Mouse (Mus musculus): ENCODE measurements around the gene Eml1. TPM values are rescaled to one million over a fixed set of nuclear protein-coding genes. Genes with fewer than 3 reads are reported as not detected.
"Not testable (repeated sequence)": the region's sequence is repeated elsewhere in the genome, so short reads cannot be mapped to it uniquely, and the experiment has no call there.

Eml1 gene
- polyA plus RNA-seq, 1 experiment: 4.7 TPM

- Histone ChIP-seq H3K4me1 (ENCODE audit: control insufficient read depth, insufficient read depth, low read length) (no peaks in the 10 kb centered on the region; the same call in 1 of the 2 replicates), H3K27ac (ENCODE audit: control insufficient read depth, insufficient read depth, low read depth, low read length, poor library complexity) (no peak overlapping the region), H3K4me3 (replicated peaks; ENCODE audit: control insufficient read depth, low read depth, low read length) (no peak overlapping the region)
- 66% methylated on average over 10 of the region's 10 CpGs for WGBS
- TF ChIP-seq CTCF (IDR thresholded peaks at IDR 0.05; ENCODE audit: control insufficient read depth, insufficient read depth, low read length) (no peak), POLR2A (IDR thresholded peaks at IDR 0.05; ENCODE audit: borderline replicate concordance, control insufficient read depth, low read depth, low read length) (no peak)
Measured at GRCm38 (mm10) chr12:108503064-108503463, 132.3 kb downstream of the Eml1 start.

DNA sequence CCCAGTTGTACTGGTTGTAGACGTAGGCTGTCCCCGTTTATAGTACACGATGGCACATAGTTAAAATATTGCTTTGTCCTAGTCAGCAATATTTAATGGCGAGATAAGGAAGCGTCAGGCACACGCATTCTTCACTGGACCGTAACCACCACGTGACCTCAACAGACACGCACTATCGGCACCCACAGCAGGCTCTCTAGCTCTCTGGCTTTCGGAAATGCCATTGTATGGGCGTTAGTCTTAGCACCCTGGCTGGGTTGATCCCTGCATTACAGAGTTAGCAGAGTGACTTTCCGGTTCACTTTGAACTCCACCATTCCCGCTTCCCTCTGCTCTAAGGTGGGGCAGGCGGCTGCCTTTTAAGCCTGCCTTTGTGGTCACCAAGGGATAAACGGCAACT lies 132.8 kb downstream of the Eml1 start:
- Histone ChIP-seq H3K27ac (ENCODE audit: control insufficient read depth, insufficient read depth, low read depth, low read length, poor library complexity) (no peak overlapping the region), H3K4me3 (replicated peaks; ENCODE audit: control insufficient read depth, low read depth, low read length) (no peak overlapping the region), H3K4me1 (ENCODE audit: control insufficient read depth, insufficient read depth, low read length) (no peaks in the 10 kb centered on the region; the same call in 1 of the 2 replicates)
- WGBS: 24% methylated on average over 16 of the region's 16 CpGs
- TF ChIP-seq POLR2A (IDR thresholded peaks at IDR 0.05; ENCODE audit: borderline replicate concordance, control insufficient read depth, low read depth, low read length) (no peak), CTCF (IDR thresholded peaks at IDR 0.05; ENCODE audit: control insufficient read depth, insufficient read depth, low read length) (no peak)

DNA sequence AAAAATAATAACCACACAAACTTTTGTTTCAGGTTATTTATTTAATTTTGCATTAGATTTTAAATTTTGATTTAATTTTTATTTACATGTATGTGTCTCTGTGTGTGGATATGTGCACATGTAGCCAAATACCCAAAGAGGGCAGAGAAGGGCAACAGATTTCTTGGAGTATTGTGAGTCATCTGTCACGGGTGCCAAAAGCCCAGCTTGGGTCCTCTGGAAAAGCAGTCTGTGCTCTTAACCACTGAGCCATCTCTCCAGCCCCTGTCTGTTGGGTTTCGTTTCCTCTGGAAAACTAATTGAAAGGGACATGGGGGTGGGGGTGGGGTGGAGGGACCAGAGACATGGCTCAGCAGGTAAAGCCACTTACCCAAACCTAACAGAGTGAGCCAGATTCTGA lies 135.1 kb downstream of the Eml1 start:
- no peaks in the 10 kb centered on the region; the same call in 1 of the 2 replicates for H3K4me1 ChIP-seq (ENCODE audit: control insufficient read depth, insufficient read depth, low read length)
- TF ChIP-seq CTCF (IDR thresholded peaks at IDR 0.05; ENCODE audit: control insufficient read depth, insufficient read depth, low read length) (no peak), POLR2A (IDR thresholded peaks at IDR 0.05; ENCODE audit: borderline replicate concordance, control insufficient read depth, low read depth, low read length) (no peak)
- no peak overlapping the region for H3K27ac ChIP-seq (ENCODE audit: control insufficient read depth, insufficient read depth, low read depth, low read length, poor library complexity)
- H3K4me3 ChIP-seq (replicated peaks; ENCODE audit: control insufficient read depth, low read depth, low read length): no peak overlapping the region
- WGBS: 58% methylated on average over 2 of the region's 2 CpGs

DNA sequence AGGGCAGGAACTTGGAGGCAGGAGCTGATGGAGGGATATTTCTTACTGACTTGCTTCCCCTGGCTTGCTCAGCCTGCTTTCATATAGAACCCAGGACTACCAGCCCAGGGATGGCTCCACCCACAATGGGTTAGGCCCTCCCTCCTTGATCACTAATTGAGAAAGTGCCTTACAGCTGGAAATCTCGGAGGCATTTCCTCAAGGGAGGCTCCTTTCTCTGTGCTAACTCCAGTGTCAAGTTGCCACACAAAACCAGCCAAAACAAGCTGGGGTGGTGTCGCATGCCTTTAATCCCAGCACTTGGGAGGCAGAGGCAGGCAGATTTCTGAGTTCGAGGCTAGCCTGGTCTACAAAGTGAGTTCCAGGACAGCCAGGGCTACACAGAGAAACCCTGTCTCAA lies 136.3 kb downstream of the Eml1 start:
- H3K4me3 ChIP-seq (replicated peaks; ENCODE audit: control insufficient read depth, low read depth, low read length); H3K4me1 ChIP-seq (ENCODE audit: control insufficient read depth, insufficient read depth, low read length); H3K27ac ChIP-seq (ENCODE audit: control insufficient read depth, insufficient read depth, low read depth, low read length, poor library complexity): not testable (repeated sequence)
- 77% methylated on average over 3 of the region's 3 CpGs for WGBS

GRCm38 (mm10) chr12:108510571-108510970 lies 139.8 kb downstream of the Eml1 start:
- no peak overlapping the region for H3K27ac ChIP-seq (ENCODE audit: control insufficient read depth, insufficient read depth, low read depth, low read length, poor library complexity)
- no peak overlapping the region for H3K4me3 ChIP-seq (replicated peaks; ENCODE audit: control insufficient read depth, low read depth, low read length)
- no peak for TF ChIP-seq POLR2A (IDR thresholded peaks at IDR 0.05; ENCODE audit: borderline replicate concordance, control insufficient read depth, low read depth, low read length)
- no peak for TF ChIP-seq CTCF (IDR thresholded peaks at IDR 0.05; ENCODE audit: control insufficient read depth, insufficient read depth, low read length)
- 43% methylated on average over 7 of the region's 7 CpGs for WGBS
- H3K4me1 ChIP-seq (ENCODE audit: control insufficient read depth, insufficient read depth, low read length): no peaks in the 10 kb centered on the region

- WGBS: 4% methylated on average over 3 of the region's 3 CpGs
- no peak for TF ChIP-seq POLR2A (IDR thresholded peaks at IDR 0.05; ENCODE audit: borderline replicate concordance, control insufficient read depth, low read depth, low read length)
- TF ChIP-seq CTCF (IDR thresholded peaks at IDR 0.05; ENCODE audit: control insufficient read depth, insufficient read depth, low read length): no peak
- H3K27ac ChIP-seq (ENCODE audit: control insufficient read depth, insufficient read depth, low read depth, low read length, poor library complexity): no peak overlapping the region
- H3K4me3 ChIP-seq (replicated peaks; ENCODE audit: control insufficient read depth, low read depth, low read length): no peak overlapping the region
- H3K4me1 ChIP-seq (ENCODE audit: control insufficient read depth, insufficient read depth, low read length): no peaks in the 10 kb centered on the region
Measured at GRCm38 (mm10) chr12:108511009-108511408, 140.3 kb downstream of the Eml1 start.

DNA sequence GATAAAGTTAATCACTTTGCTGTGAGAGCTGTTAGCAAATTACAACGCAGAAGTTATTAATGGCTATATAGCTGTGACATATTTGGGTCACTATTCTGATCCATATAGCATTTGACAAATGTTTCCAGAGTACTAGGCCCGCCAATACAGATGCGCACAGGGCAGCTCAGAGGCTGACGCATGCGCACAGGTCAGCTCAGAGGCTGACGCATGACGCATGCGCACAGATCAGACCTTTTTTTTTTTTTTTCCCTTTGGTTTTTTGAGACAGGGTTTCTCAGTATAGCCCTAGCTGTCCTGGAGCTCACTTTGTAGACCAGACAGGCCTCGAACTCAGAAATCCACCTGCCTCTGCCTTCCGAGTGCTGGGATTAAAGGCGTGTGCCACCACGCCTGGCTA lies 144.7 kb downstream of the Eml1 start:
- H3K4me1 ChIP-seq (ENCODE audit: control insufficient read depth, insufficient read depth, low read length): no peaks in the 10 kb centered on the region
- H3K27ac ChIP-seq (ENCODE audit: control insufficient read depth, insufficient read depth, low read depth, low read length, poor library complexity): no peak overlapping the region
- TF ChIP-seq POLR2A (IDR thresholded peaks at IDR 0.05; ENCODE audit: borderline replicate concordance, control insufficient read depth, low read depth, low read length) (no peak), CTCF (IDR thresholded peaks at IDR 0.05; ENCODE audit: control insufficient read depth, insufficient read depth, low read length) (no peak)
- no peak overlapping the region for H3K4me3 ChIP-seq (replicated peaks; ENCODE audit: control insufficient read depth, low read depth, low read length)
- 90% methylated on average over 12 of the region's 12 CpGs for WGBS

- 36% methylated on average over 8 of the region's 8 CpGs for WGBS
- H3K27ac ChIP-seq (ENCODE audit: control insufficient read depth, insufficient read depth, low read depth, low read length, poor library complexity): no peak overlapping the region
- no peak for TF ChIP-seq CTCF (IDR thresholded peaks at IDR 0.05; ENCODE audit: control insufficient read depth, insufficient read depth, low read length)
- TF ChIP-seq POLR2A (IDR thresholded peaks at IDR 0.05; ENCODE audit: borderline replicate concordance, control insufficient read depth, low read depth, low read length): no peak
- no peaks in the 10 kb centered on the region for H3K4me1 ChIP-seq (ENCODE audit: control insufficient read depth, insufficient read depth, low read length)
- no peak overlapping the region for H3K4me3 ChIP-seq (replicated peaks; ENCODE audit: control insufficient read depth, low read depth, low read length)
Measured at GRCm38 (mm10) chr12:108519374-108519773, 148.6 kb downstream of the Eml1 start.

DNA sequence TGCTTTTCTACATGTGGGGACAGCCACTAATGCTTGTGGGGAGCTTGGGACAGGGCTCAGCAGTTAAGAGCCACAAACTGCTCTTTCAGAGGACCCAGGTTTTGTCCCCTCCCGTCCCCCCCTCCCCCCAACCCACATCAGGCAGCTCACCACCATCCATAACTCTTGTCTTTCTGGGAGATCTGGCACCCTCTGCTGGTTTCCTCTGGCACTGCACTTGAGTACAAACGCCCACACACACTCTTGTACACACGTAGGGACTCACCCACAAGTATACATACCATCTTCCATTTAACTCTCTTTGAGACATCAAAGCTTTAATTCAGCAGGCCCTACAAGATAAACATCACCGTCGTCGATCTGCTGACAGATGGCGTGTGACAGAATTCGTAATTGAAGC lies 158.5 kb downstream of the Eml1 start:
- H3K4me3 ChIP-seq (replicated peaks; ENCODE audit: control insufficient read depth, low read depth, low read length): no peak overlapping the region
- H3K4me1 ChIP-seq (ENCODE audit: control insufficient read depth, insufficient read depth, low read length): no peaks in the 10 kb centered on the region; the same call in 1 of the 2 replicates
- TF ChIP-seq CTCF (IDR thresholded peaks at IDR 0.05; ENCODE audit: control insufficient read depth, insufficient read depth, low read length) (peak; percentile 67), POLR2A (IDR thresholded peaks at IDR 0.05; ENCODE audit: borderline replicate concordance, control insufficient read depth, low read depth, low read length) (no peak)
- WGBS: 50% methylated on average over 8 of the region's 8 CpGs
- no peak overlapping the region for H3K27ac ChIP-seq (ENCODE audit: control insufficient read depth, insufficient read depth, low read depth, low read length, poor library complexity)

Data from bone marrow, adult 2 months (tissue).